Mouse (Mus musculus) heart, postnatal 14 days (tissue): ENCODE measurements around the gene Taar1. TPM values are rescaled to one million over a fixed set of nuclear protein-coding genes. Genes with fewer than 3 reads are reported as not detected.

Experiments
- DNase-seq, 2 experiments: peaks; one replicate each; pipeline ENCODE4 v3.0.0; 2021 to 2022
- intact Hi-C: fragments of 180-260 bp; cut with DNase I; formaldehyde crosslinking; loops from one replicate; pipeline ENCODE4 v1.15.1; 2025
- long read RNA-seq, 2 experiments: library from polyadenylated mRNA; stranded (forward); transcript quantifications; one replicate each; pipeline ENCODE4 v2.0.0; 2021
- total RNA-seq, 2 experiments: library from RNA; stranded (reverse); gene quantifications; 2 replicates each; pipeline ENCODE4 v1.2.3; 2021

Gene Taar1
- total RNA-seq: not detected
- long read RNA-seq, experiment 1: 0 reads
- long read RNA-seq, experiment 2: 0 reads

DNA sequence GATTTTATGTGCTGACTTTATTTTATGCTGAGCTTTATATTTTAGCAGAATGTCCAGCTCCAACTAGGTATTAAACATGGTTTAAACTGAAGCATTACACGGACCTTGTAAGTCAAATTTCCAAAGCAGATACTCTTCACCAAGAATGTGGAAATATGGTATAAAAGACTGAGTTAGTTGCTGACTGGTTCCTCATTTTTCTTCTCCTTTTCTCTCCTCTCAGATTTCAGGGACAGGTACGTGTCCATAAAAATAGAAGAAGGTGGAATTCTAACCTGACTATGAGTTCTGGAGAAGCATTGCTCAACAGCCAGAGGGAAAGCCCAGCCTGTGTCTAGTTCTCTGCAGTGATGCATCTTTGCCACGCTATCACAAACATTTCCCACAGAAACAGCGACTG, at the start of gene Taar1:
TSS of gene Taar1 (plus strand) at position 301 of the 400 bp plus-strand sequence.
- DNase-seq: no peak
- intact Hi-C loops: no loop called here

DNA sequence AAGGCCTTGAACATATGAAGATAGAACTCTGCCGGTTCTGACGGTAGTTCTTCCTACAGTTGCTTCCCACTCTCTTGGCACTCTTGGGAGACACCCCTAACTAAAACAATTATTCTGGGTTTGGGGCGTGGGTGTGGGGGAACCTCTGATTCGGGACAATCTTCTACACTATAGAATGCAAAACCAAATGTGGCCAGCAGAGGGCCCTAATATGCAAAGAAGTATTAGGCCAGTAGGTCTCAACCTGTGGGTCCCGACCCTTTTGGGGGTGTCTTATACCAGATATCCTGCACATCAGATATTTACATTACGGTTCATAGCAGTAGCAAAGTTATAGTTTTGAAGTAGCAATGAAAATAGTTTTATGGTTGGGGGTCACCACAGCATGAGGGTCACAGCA, 39.5 kb upstream of the Taar1 start:
- peak in 1 of 2 experiments; percentile 19 for DNase-seq
- intact Hi-C loops: no loop called here

DNA sequence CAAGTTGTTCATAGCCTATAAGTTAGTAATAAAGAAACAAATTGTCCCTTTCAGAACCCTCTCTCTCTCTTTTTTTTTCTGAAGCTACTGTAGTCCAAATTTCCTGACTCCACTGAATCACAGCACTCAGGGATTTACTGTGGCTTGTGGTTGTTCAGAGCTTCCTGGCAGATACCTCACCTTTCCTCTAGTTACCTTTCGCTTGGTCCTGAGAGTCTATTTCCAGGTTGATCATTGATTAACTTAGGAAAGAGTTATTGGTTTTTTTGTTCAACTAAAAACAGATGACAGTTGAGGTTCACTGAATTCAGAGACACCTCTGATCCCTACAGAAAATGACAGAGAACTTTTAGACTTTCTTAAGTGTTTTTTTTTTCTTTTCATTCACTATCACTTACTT, 35.2 kb upstream of the Taar1 start:
- DNase-seq: no peak
- intact Hi-C loops: no loop called here

DNA sequence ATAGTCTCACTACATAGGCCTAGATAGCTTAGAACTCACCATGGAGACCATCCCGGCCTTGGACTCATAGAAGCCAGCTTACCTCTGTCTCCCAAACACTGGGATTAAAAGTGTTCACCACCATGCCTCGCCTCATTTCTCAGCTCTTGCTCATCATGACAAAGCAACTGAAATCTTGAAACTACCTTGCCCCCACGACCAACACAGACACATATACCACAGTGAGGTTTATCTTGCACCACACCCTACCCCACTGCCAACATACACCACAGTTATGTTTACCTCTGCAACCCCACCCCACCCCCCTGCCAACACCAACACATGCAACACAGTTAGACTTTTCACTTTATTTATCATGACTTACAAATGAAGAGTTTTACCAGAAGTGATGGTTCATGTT, 34.1 kb upstream of the Taar1 start:
- no peak for DNase-seq
- intact Hi-C loops: no loop called here

DNA sequence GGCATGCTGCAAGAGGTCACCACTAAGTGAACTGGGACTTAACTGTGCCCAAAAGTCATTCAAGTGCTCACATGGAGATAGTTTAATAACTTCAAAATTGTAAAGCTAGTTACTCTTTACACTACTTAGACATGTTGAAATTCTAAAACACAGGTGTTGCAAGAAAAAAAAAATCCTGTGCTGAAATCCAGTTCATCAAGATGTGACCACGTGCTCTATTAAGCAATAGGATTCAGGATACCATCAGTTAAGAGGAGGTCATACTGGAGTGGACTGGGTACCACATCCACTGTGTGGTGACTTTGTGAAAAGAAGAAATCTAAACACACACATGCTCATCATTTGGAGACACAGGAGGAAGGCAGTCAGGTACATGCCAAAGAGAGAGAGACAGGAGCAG, 27.2 kb upstream of the Taar1 start:
- DNase-seq: no peak
- intact Hi-C loops: no loop called here

DNA sequence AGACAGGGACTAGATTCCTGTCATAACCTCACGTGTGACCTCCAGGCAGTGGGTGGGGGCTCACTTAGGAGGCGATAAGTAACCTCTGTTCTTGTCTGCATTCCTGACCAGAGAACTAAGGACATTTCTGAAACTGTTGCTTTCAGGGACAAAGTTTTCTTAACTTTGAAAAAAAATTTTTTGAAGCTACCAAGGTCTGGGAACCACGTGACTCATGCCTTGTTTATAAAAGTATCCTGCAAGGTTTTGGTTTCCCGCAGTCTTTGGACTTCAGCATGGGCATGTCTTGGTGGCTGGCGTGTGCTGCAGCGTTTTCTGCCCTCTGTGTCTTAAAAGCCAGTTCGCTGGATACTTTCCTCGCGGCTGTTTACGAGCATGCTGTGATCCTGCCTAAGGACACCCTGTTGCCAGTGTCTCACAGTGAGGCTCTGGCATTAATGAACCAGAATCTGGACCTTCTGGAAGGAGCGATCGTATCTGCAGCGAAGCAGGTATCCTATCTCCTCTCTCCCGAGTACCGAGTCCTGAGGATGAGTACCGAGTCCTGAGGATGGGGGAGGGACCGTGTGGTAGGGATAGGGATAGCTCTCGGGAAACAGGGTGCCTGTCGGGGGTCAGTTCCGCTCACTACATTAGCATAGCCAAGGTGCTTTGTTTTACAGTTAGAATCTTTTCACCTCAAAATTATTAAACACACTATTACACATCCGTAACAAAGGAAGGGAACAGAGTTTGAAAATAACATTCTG, 25.4 kb upstream of the Taar1 start, which contains the start of gene Vnn1:
TSS of gene Vnn1 (plus strand) at position 88 of the 749 bp plus-strand sequence.
- DNase-seq: peak in 1 of 2 experiments; percentile 1
- intact Hi-C loops: no loop called here

DNA sequence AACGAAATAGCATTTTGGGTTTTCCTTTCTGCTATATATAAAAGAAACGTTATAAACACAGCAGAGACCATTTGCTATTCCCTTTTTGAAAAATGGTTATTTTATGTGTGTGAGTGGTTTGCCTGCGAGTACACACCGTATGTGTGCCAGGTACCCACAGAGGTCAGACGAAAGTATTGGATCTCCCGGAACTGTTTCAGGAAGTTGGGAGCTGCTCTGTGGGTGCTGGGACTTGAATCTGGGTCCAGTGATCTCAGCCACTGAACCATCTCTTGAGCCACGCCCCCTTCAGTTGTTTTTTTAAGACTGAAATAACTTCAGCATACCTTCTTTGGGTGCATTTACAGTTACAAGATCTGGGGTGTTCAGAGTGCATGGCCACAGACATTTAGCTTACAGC, 24.8 kb upstream of the Taar1 start:
- intact Hi-C loops: no loop called here
- DNase-seq: no peak

DNA sequence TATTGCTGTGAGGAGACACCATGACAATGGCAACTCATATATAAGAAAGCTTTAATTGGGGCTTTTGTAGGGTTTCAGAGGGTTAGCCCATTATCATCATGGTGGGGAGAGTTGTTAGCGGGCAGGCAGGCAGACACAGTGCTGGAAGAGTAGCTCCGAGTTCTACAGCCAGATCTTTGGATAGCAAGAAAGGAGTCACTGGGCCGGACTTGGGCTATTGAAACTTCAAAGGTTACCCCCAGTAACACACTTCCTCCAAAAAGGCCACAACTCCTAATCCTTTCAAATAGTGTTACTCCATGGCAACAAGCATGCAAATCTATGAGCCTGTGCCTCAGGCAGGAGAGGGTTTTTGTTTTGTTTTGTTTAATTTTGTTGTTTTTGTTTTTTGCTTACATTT, 19.0 kb upstream of the Taar1 start:
- no peak for DNase-seq
- intact Hi-C loops: no loop called here

DNA sequence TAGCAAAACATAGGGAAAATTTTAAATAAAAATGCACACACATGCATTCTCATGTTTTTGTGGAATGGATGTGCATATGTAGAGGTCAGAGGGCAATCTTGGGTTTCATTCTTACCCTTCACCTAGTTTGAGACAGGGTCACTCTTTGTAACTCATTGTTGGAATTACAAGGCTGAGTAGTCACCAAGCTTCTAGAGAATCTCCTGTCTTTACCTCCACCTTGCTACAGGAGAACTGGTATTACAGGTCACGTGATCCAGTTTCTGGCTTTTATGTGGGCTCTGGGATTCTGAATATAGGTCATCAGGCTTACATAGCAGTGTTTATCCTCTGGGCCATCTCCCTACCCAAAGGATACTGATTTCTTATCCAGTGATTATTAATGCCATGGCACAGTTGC, 14.5 kb upstream of the Taar1 start:
- no peak for DNase-seq
- intact Hi-C loops: no loop called here

DNA sequence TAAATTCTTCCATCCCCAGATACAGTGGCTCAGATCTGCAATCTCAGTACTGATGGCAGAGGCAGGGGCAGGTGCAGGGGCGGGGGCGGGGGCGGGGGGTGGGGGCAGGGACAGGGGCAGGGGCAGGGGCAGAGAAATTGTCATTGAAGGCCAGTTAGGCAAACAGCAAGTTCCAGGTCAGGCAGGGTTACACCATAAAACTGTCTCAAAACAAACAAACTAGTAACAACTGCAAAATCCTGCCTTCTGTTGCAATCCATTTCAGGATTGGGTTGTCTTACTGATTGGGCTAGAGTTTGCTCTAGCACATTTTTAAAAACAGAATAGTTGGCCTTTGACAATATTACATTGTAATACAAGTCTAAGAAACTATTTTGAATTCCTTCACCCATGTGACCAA, 2.3 kb downstream of the Taar1 start:
- intact Hi-C loops: no loop called here
- no peak for DNase-seq

DNA sequence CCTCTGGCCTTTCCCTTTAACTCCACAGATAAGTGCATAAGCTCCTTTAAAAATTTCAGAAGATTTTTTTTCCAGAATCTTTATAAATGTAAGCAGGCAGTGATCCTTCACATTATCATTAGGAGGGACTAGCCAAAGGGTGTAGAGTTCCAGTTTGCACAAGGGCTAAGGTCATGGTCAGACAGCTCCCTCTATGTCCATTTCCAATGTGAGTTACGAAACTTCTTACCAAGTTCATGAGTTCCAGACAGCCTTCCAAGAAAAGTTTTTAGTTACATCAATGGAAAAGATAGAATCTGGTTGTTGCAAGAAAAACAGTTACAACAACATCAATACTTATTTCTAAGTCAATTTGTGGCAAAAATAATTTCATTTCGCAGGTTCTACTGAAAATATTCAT, 3.8 kb downstream of the Taar1 start:
- no peak for DNase-seq
- intact Hi-C loops: no loop called here

DNA sequence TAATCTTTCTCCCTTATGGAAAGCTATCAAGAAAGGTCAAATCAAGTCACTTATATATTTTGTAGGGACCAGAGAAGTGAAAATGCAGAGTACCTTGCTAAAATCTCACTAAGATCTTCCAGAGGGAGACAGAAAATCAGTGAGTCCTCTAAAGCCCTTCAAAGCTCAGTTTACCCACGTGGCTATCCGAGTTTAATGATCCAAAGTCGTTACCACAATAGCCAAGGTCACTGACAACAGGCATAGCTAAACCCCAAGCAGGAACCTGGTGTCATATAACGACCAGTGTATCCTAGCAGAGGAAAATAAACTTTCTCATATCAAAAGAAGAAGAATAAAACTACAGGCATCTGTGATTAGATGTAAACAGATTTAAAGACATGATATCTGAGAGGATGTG, 17.5 kb downstream of the Taar1 start:
- intact Hi-C loops: no loop called here

DNA sequence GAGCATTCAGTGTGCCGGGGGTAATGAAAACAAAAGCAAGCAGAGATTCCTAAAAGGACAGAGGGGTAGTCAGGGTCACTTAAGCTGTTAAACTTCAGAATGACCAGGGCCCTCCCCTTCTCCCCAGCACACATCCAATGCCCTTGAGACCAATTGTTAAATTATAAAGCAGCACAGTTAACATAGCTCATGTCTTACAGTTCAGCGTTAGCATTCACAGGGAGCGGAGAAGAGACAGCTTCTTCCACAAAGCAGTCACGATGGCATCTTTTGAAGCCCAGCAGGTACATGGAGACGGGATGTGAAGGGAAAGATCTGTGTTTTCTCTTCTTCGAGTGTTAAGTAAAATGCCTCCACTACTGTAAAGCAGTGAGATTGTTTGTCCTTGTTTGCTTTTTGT, 18.2 kb downstream of the Taar1 start, which contains the start of gene Taar2:
TSS of gene Taar2 (plus strand) at position 261 of the 400 bp plus-strand sequence.
- intact Hi-C loops: no loop called here

More for the DNA sequence above, 17.5 kb downstream of the Taar1 start:
- DNase-seq: no peak

DNA sequence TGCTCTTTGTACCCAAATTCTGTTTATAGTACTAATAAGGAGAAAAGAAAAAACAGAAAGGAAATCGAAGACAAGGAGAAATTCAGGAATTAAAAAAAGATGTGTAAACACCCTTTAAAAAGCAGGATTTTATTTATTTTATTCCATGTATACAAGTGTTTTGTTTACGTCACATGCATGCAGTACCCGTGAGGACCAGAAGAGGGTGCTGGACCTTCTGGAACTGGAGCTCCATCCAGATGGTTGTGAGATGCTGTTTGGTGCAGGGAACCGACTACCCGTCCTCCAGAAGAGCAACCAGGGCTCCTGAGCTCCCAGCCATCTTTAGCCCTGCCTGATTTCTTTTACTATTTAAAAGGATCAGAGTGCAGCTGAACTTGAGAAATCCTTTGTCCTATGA, 22.3 kb downstream of the Taar1 start:
- intact Hi-C loops: no loop called here
- DNase-seq: no peak

More for the DNA sequence above, 18.2 kb downstream of the Taar1 start, which contains the start of gene Taar2:
- no peak for DNase-seq

DNA sequence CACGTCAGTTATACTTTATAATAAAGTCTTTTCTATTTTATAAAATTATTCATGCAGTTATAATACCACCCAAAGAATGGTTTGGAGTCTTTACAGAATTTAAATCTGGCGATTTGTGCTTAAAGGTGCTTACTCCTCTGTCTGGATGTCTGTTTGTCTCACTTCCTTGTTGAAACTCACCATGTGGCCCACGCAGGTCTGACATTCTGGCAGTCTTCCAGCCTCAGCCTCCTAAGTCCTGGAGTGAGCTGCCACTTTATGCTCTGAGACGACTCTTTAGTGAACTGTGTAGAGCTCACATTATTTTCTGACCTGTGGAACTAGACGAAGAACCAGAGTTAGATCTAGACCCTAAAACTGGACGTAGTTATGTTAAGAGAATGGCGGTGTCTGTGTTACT, 27.9 kb downstream of the Taar1 start:
- no peak for DNase-seq
- intact Hi-C loops: no loop called here

DNA sequence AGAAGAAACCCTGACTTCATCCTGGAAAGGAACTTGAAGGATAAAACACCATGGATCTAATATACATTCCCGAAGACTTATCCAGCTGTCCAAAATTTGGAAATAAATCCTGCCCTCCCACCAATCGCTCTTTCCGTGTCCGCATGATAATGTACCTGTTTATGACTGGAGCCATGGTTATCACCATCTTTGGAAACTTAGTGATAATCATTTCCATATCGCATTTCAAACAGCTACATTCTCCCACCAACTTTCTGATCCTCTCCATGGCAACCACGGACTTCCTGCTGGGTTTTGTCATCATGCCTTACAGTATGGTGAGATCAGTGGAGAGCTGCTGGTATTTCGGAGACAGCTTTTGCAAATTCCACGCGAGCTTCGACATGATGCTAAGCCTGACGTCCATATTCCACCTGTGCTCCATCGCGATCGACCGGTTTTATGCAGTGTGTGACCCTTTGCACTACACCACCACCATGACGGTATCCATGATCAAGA, 29.4 kb downstream of the Taar1 start, which contains the start of gene Taar3:
TSS of gene Taar3 (plus strand) at position 51 of the 498 bp plus-strand sequence.
- intact Hi-C loops: no loop called here
- DNase-seq: no peak

DNA sequence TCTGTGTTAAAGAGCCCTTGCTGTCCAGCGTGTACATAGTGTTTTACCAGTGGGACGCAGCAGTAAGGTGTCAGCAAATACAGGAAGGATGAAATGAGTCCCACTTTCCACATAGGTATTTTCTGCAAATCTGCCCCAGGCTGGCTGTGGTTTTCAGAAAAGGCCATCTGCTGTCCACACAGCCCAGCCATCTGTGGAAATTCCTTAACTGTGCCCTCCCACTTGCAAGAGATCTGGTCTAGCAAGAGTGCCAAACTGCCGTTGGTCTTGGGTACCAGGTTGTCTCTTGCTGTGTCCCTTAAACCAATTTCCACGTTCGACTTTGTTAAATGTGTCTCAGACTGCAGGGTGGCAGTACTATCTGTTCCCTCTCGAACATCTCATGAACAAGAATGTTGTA, 31.6 kb downstream of the Taar1 start:
- intact Hi-C loops: no loop called here
- no peak for DNase-seq

DNA sequence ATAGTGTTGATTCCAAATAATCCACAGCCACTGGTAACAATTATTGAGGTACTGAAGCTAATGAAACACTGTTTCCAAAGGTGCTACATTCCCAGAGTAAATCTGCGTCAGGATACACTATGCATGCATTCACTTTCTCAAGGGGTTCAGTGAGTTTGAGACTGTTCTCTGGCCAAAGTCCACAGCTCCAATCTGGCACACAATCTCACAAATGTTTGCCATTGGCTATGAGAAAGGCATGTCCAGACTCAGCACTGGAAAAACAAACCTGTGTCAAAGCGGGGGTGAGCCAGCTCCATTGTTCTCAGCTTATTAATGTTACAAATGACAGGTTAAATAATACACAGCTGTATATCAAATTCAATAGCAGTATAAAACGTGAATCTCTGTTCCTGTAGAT, 38.9 kb downstream of the Taar1 start:
- intact Hi-C loops: no loop called here
- DNase-seq: no peak

DNA sequence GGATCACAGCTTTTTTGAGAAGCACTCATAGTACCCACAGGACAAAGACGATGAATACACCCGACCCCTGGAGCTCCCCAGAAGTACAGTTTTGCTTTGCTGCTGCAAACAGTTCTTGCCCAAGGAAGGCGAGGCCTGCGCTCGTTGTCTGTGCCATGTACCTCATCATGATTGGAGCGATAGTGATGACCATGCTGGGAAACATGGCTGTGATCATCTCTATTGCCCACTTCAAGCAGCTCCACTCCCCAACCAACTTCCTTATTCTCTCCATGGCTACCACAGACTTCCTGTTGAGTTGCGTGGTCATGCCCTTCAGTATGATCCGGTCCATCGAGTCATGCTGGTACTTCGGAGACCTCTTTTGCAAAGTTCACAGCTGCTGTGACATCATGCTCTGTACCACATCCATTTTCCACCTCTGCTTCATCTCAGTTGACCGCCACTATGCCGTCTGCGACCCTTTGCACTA, 40.3 kb downstream of the Taar1 start, which contains the start of gene Taar4:
TSS of gene Taar4 (plus strand) at position 51 of the 472 bp plus-strand sequence.
- no peak for DNase-seq

DNA sequence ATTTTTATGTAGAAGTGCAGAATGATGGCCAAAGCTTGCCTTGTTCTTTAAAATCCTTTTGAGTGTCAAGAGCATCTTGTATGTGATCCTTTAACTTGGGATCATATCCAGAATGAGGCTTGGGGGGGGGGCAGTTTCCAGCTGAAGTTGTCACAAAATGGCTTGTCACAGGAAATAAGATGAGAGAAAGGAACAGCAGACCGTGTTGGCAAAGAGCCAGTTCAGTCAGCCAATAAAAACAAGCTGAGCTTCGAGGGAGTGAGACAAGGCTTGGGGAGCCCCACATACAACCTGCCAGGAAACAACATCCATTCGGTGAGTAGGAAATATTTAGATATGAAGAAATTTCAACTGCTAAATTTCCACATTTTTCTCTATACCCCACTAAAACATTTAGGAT, 43.3 kb downstream of the Taar1 start:
- intact Hi-C loops: no loop called here
- peak in 1 of 2 experiments; percentile 18 for DNase-seq

More for the DNA sequence above, 40.3 kb downstream of the Taar1 start, which contains the start of gene Taar4:
- intact Hi-C loops: no loop called here

DNA sequence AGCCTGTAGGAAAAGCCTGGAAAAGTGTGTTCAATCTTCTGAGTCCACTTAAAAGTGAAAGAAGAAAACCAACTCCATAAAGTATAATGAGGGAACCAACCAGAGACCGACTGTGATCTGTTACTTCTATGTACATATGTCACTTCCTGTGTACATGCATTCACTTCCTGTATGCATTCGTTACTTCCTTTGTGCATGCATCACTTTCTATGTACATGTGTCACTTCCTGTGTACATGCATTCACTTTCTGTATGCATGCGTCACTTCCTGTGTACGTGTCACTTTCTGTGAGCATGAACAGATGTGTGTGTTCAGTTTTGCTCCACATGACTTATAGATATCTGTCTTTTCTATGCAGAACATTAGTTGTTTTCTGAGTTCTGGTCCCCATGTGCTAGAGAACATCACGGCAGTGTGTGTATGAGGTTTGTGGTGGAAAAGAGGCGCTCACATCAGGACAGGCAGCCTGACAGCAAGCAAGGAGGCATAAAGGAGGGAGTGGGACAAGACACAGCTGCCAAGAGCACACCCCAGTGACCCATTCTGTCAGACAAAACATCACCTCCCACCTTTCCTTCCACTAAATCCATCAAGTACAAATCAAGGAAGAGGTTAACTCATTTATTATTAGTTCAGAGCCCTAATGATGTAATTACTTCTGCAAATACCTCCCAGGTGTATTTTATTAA, 44.9 kb downstream of the Taar1 start:
- DNase-seq: no peak
- intact Hi-C loops: no loop called here
